Mouse (Mus musculus) left cerebral cortex, postnatal 10 days (tissue): ENCODE measurements at regions not wholly inside any gene's neighbourhood (a gene's known extent, or its start where the extent isn't known, plus 50 kb on each side); places are given as distances from the start of the nearest gene placed in this dataset.
"Not testable (repeated sequence)": the region's sequence is repeated elsewhere in the genome, so short reads cannot be mapped to it uniquely, and the experiment has no call there.

ENCODE experiments used
- DNase-seq, 2 experiments: peaks; one replicate each; pipeline ENCODE4 v3.0.0; 2021 to 2022; ENCODE audit warnings: low spot score in 2 of 2, mixed read lengths in 1 of 2; ENCODE audit errors: extremely low spot score in 1 of 2
- intact Hi-C: fragments of 180-260 bp; cut with DNase I; formaldehyde crosslinking; loops from one replicate; pipeline ENCODE4 v1.15.1; 2025

GRCm38 (mm10) chr8:114007103-114007502 is 126.3 kb upstream of the Nudt7 start:
- intact Hi-C loops = no loop called here
- peak in 1 of 2 experiments; percentile 71 for DNase-seq

- intact Hi-C loops = no loop called here
- DNase-seq = no peak
Measured at GRCm38 (mm10) chr8:114018364-114018763, 115.0 kb upstream of the Nudt7 start.

GRCm38 (mm10) chr8:114030141-114030540 is 103.2 kb upstream of the Nudt7 start:
- intact Hi-C loops, DNase-seq: not testable (repeated sequence)

- intact Hi-C loops = no loop called here
Measured at GRCm38 (mm10) chr8:114052426-114052825, 80.9 kb upstream of the Nudt7 start.

GRCm38 (mm10) chr8:114063566-114063965 is 69.8 kb upstream of the Nudt7 start:
- DNase-seq = no peak
- intact Hi-C loops = no loop called here

More at GRCm38 (mm10) chr8:114052426-114052825, 80.9 kb upstream of the Nudt7 start:
- DNase-seq = no peak

GRCm38 (mm10) chr8:114072330-114072729 is 61.0 kb upstream of the Nudt7 start:
- intact Hi-C loops = no loop called here
- DNase-seq = no peak

GRCm38 (mm10) chr8:114074122-114074521 is 59.2 kb upstream of the Nudt7 start:
- DNase-seq = no peak
- intact Hi-C loops = no loop called here

- intact Hi-C loops = no loop called here
- DNase-seq = peak in 1 of 2 experiments; percentile 56
Measured at GRCm38 (mm10) chr8:114076701-114077100, 56.7 kb upstream of the Nudt7 start.

- peak; percentile 32 to 51 for DNase-seq
- intact Hi-C loops = loop anchor here (1.0 to 10.0 kb wide), 3 partner anchors 194 to 358 kb away; partner anchors contain the start of gene Wwox
Measured at GRCm38 (mm10) chr8:114081049-114081756, 52.2 kb upstream of the Nudt7 start.

GRCm38 (mm10) chr8:114081757-114082059 is 51.6 kb upstream of the Nudt7 start:
- DNase-seq = no peak
- intact Hi-C loops = loop anchor here (1.0 to 10.0 kb wide), 3 partner anchors 193 to 357 kb away; partner anchors contain the start of gene Wwox
